Mouse (Mus musculus) midbrain, embryonic 12.5 days (tissue): Measurements from ENCODE around the gene Depp1. TPM values are rescaled to one million over a fixed set of nuclear protein-coding genes. Genes with fewer than 3 reads are reported as not detected.
"Not testable (repeated sequence)": the region's sequence is repeated elsewhere in the genome, so short reads cannot be mapped to it uniquely, and the experiment has no call there.

Source experiments
- ATAC-seq: fragments of 200-750 bp; cut with Nextera tagmentation; 2 replicates; pipeline ENCODE4 v1.8.0; 2017; ENCODE audit warnings: low read depth, moderate TSS enrichment, moderate library complexity; ENCODE audit not compliant: low FRiP score
- H3K27ac ChIP-seq: fragments of 300-500 bp; sonication (generic); replicated peaks from 2 replicates; pipeline ENCODE4 v1.5.1; 2016; ENCODE audit warnings: mild to moderate bottlenecking
- H3K27me3 ChIP-seq: fragments of 300-500 bp; sonication (generic); 2 replicates; pipeline ENCODE4 v1.6.1; 2016; ENCODE audit warnings: mild to moderate bottlenecking
- H3K36me3 ChIP-seq: fragments of 300-500 bp; sonication (generic); 2 replicates; pipeline ENCODE4 v1.6.1; 2016
- H3K4me1 ChIP-seq: fragments of 300-500 bp; sonication (generic); 2 replicates; pipeline ENCODE4 v1.6.1; 2016
- H3K4me2 ChIP-seq: fragments of 300-500 bp; sonication (generic); replicated peaks from 2 replicates; pipeline ENCODE4 v1.6.1; 2016; ENCODE audit warnings: mild to moderate bottlenecking, moderate library complexity
- H3K4me3 ChIP-seq: fragments of 300-500 bp; sonication (generic); 2 replicates; pipeline ENCODE4 v1.5.1; 2016; ENCODE audit warnings: mild to moderate bottlenecking
- H3K9ac ChIP-seq: fragments of 300-500 bp; sonication (generic); replicated peaks from 2 replicates; pipeline ENCODE4 v1.6.1; 2016; ENCODE audit warnings: mild to moderate bottlenecking, moderate library complexity
- H3K9me3 ChIP-seq: fragments of 300-500 bp; sonication (generic); 2 replicates; pipeline ENCODE4 v1.6.1; 2016; ENCODE audit warnings: mild to moderate bottlenecking
- WGBS: fragments of 180-500 bp; shearing (Covaris S2); methylation state at CpG from one replicate; pipeline ENCODE4 v1.1.7; 2016; 5-methylcytosine and 5-hydroxymethylcytosine counted together
- polyA plus RNA-seq: library from polyadenylated mRNA; unstranded; fragments of >200 nt; fragmentation: Nextera tagmentation; extraction: Ambion mirVana; gene quantifications from 2 replicates; pipeline ENCODE4 v1.2.1, GENCODE M21; 2016

Depp1 gene
- 4.2 and 7.1 TPM in 2 replicates for polyA plus RNA-seq

GRCm38 (mm10) chr6:116650406-116650805, at the start of gene Depp1:
Depp1 (plus strand) TSS chr6:116650609.
- 77% methylated on average over 6 of the region's 6 CpGs for WGBS
- Histone ChIP-seq H3K4me1 (no peaks in the 10 kb centered on the region), H3K27me3 (no peaks in the 10 kb centered on the region), H3K4me2 (no peak within 1 kb of the TSS), H3K4me3 (no peak within 1 kb of the TSS), H3K36me3 (peaks cover 12% of the 10 kb centered on the region), H3K27ac (no peak within 1 kb of the TSS), H3K9ac (no peak within 1 kb of the TSS), H3K9me3 (no peaks in the 10 kb centered on the region)
- ATAC-seq = no peak

GRCm38 (mm10) chr6:116600969-116601368, 49.4 kb upstream of the Depp1 start:
- not testable (repeated sequence) for H3K27ac ChIP-seq, H3K9ac ChIP-seq, H3K36me3 ChIP-seq, H3K27me3 ChIP-seq, ATAC-seq, H3K4me1 ChIP-seq, H3K4me3 ChIP-seq, H3K4me2 ChIP-seq, H3K9me3 ChIP-seq

- no peaks in the 10 kb centered on the region for H3K27me3 ChIP-seq
- no peak for ATAC-seq
- no peaks in the 10 kb centered on the region for H3K4me1 ChIP-seq
- WGBS = 48% methylated on average over 4 of the region's 4 CpGs
- no peak overlapping the region for H3K4me3 ChIP-seq
- no peaks in the 10 kb centered on the region for H3K9me3 ChIP-seq
- H3K27ac ChIP-seq = no peak overlapping the region
- H3K4me2 ChIP-seq = no peak overlapping the region
- no peak overlapping the region for H3K9ac ChIP-seq
- no peaks in the 10 kb centered on the region for H3K36me3 ChIP-seq
Measured at GRCm38 (mm10) chr6:116607230-116607629, 43.2 kb upstream of the Depp1 start.

- 92% methylated on average over 2 of the region's 2 CpGs for WGBS
- no peak overlapping the region for H3K4me3 ChIP-seq
- H3K4me1 ChIP-seq = no peaks in the 10 kb centered on the region
- no peak overlapping the region for H3K9ac ChIP-seq
- no peaks in the 10 kb centered on the region for H3K36me3 ChIP-seq
- H3K4me2 ChIP-seq = no peak overlapping the region
- H3K27me3 ChIP-seq = no peaks in the 10 kb centered on the region
- H3K9me3 ChIP-seq = no peaks in the 10 kb centered on the region
- H3K27ac ChIP-seq = no peak overlapping the region
- no peak for ATAC-seq
Measured at GRCm38 (mm10) chr6:116615719-116616118, 34.7 kb upstream of the Depp1 start.

- ATAC-seq = no peak
- no peaks in the 10 kb centered on the region for H3K36me3 ChIP-seq
- H3K4me2 ChIP-seq = no peak overlapping the region
- no peak overlapping the region for H3K9ac ChIP-seq
- no peaks in the 10 kb centered on the region for H3K27me3 ChIP-seq
- no peak overlapping the region for H3K27ac ChIP-seq
- H3K4me1 ChIP-seq = no peaks in the 10 kb centered on the region
- no peak overlapping the region for H3K4me3 ChIP-seq
- H3K9me3 ChIP-seq = no peaks in the 10 kb centered on the region
Measured at GRCm38 (mm10) chr6:116618073-116618472, 32.3 kb upstream of the Depp1 start.

- H3K9ac ChIP-seq = no peak overlapping the region
- no peak overlapping the region for H3K4me3 ChIP-seq
- no peaks in the 10 kb centered on the region for H3K9me3 ChIP-seq
- WGBS = 70% methylated on average over 8 of the region's 8 CpGs
- no peak overlapping the region for H3K27ac ChIP-seq
- H3K27me3 ChIP-seq = no peaks in the 10 kb centered on the region
- no peak overlapping the region for H3K4me2 ChIP-seq
- H3K4me1 ChIP-seq = peaks cover 6% of the 10 kb centered on the region; the same call in 1 of the 2 replicates
- H3K36me3 ChIP-seq = peaks cover 17% of the 10 kb centered on the region
- no peak for ATAC-seq
Measured at GRCm38 (mm10) chr6:116621318-116622023, 28.9 kb upstream of the Depp1 start.

- not testable (repeated sequence) for H3K27ac ChIP-seq, H3K4me3 ChIP-seq, H3K9ac ChIP-seq, ATAC-seq, H3K27me3 ChIP-seq, H3K4me2 ChIP-seq, H3K9me3 ChIP-seq
- WGBS = 98% methylated on average over 9 of the region's 9 CpGs
- H3K4me1 ChIP-seq = peaks cover 12% of the 10 kb centered on the region
- peaks cover 25% of the 10 kb centered on the region for H3K36me3 ChIP-seq
Measured at GRCm38 (mm10) chr6:116626417-116626816, 24.0 kb upstream of the Depp1 start.

GRCm38 (mm10) chr6:116628095-116628494, 22.3 kb upstream of the Depp1 start:
- no peak; the same call in 1 of the 2 replicates for ATAC-seq
- no peaks in the 10 kb centered on the region for H3K27me3 ChIP-seq
- H3K9me3 ChIP-seq = no peaks in the 10 kb centered on the region
- peak overlapping the region; percentile 92 for H3K27ac ChIP-seq
- H3K4me2 ChIP-seq = peak overlapping the region; percentile 55
- H3K36me3 ChIP-seq = peaks cover 25% of the 10 kb centered on the region
- peak overlapping the region; percentile 87 for H3K4me3 ChIP-seq
- peak overlapping the region; percentile 96 for H3K9ac ChIP-seq
- WGBS = 22% methylated on average over 9 of the region's 9 CpGs
- H3K4me1 ChIP-seq = peaks cover 12% of the 10 kb centered on the region

GRCm38 (mm10) chr6:116628539-116629171, 21.8 kb upstream of the Depp1 start, which contains the start of gene Zfp422:
Zfp422 (minus strand) TSS chr6:116628999.
- peaks cover 12% of the 10 kb centered on the region for H3K4me1 ChIP-seq
- no peaks in the 10 kb centered on the region for H3K27me3 ChIP-seq
- H3K4me2 ChIP-seq = peak within 1 kb of the TSS; percentile 55
- WGBS = 2% methylated on average over 56 of the region's 56 CpGs
- H3K36me3 ChIP-seq = peaks cover 25% of the 10 kb centered on the region
- ATAC-seq = peak; percentile 96
- no peaks in the 10 kb centered on the region for H3K9me3 ChIP-seq
- peak within 1 kb of the TSS; percentile 92 for H3K27ac ChIP-seq
- H3K4me3 ChIP-seq = peak within 1 kb of the TSS; percentile 87
- H3K9ac ChIP-seq = peak within 1 kb of the TSS; percentile 96

GRCm38 (mm10) chr6:116629766-116630165, 20.6 kb upstream of the Depp1 start:
- peaks cover 21% of the 10 kb centered on the region for H3K36me3 ChIP-seq
- peak overlapping the region; percentile 92; the same call in 1 of the 2 replicates for H3K27ac ChIP-seq
- H3K4me1 ChIP-seq = peaks cover 12% of the 10 kb centered on the region
- no peak overlapping the region for H3K4me3 ChIP-seq
- H3K9ac ChIP-seq = no peak overlapping the region
- no peak overlapping the region for H3K4me2 ChIP-seq
- 86% methylated on average over 10 of the region's 10 CpGs for WGBS
- H3K9me3 ChIP-seq = no peaks in the 10 kb centered on the region
- no peaks in the 10 kb centered on the region for H3K27me3 ChIP-seq
- no peak for ATAC-seq

GRCm38 (mm10) chr6:116632129-116632528, 18.3 kb upstream of the Depp1 start:
- no peaks in the 10 kb centered on the region for H3K27me3 ChIP-seq
- H3K36me3 ChIP-seq = peaks cover 8% of the 10 kb centered on the region; the same call in 1 of the 2 replicates
- peaks cover 5% of the 10 kb centered on the region for H3K4me1 ChIP-seq
- 44% methylated on average over 1 of the region's 1 CpGs for WGBS
- no peak overlapping the region for H3K4me3 ChIP-seq
- H3K4me2 ChIP-seq = no peak overlapping the region
- ATAC-seq = no peak
- H3K9ac ChIP-seq = no peak overlapping the region
- H3K27ac ChIP-seq = no peak overlapping the region
- H3K9me3 ChIP-seq = no peaks in the 10 kb centered on the region
